1 mouse cellular context compared by ENCODE assay signal in genomic region chr14:73107952-73108351, GRCm38 (mm10).
TF ChIP-seq lines count a peak whose summit lies in the region.

No protein-coding gene starts in this region.

TF ChIP-seq in MEL, 35 proteins besides CTCF, POLR2A, EP300 and RAD21:
- TF ChIP-seq RCOR1 (IDR thresholded peaks at IDR 0.05; ENCODE audit: low read depth, low read length): peak; percentile 34; the same call in 1 of the 2 replicates
- peak; percentile 55; the same call in 1 of the 2 replicates for TF ChIP-seq TCF12 (IDR thresholded peaks at IDR 0.05; ENCODE audit: low read depth, low read length)
- TF ChIP-seq GATA1 (IDR thresholded peaks at IDR 0.05; ENCODE audit: low read depth, low read length): peak; percentile 60
- TF ChIP-seq ETS1 (IDR thresholded peaks at IDR 0.05; ENCODE audit: low read depth, low read length): 0 out of 2 replicates have a peak, but pooled peaks have one; percentile 34
- no peak for TF ChIP-seq JUND (IDR thresholded peaks at IDR 0.05; ENCODE audit: low read depth, low read length)
TF ChIP-seq in MEL: peak in this region for 4.
